Mouse (Mus musculus) limb, embryonic 15.5 days (tissue): ENCODE data around the gene Eml1. TPM values are rescaled to one million over a fixed set of nuclear protein-coding genes. Genes with fewer than 3 reads are reported as not detected.

ENCODE experiments used
- ATAC-seq: fragments of 200-750 bp; cut with Nextera tagmentation; 2 replicates; pipeline ENCODE4 v1.8.0; 2017; ENCODE audit warnings: low read depth, moderate TSS enrichment; ENCODE audit not compliant: insufficient number of reproducible peaks, low FRiP score, low TSS enrichment
- H3K27ac ChIP-seq: fragments of 300-500 bp; sonication (generic); 2 replicates; pipeline ENCODE4 v1.5.1; 2015; ENCODE audit warnings: moderate library complexity, mild to moderate bottlenecking, inconsistent platforms
- H3K27me3 ChIP-seq: fragments of 300-500 bp; sonication (generic); 2 replicates; pipeline ENCODE4 v1.6.1; 2015; ENCODE audit warnings: inconsistent platforms
- H3K36me3 ChIP-seq: fragments of 300-500 bp; sonication (generic); 2 replicates; pipeline ENCODE4 v1.6.1; 2015; ENCODE audit warnings: inconsistent platforms
- H3K4me1 ChIP-seq: fragments of 300-500 bp; sonication (generic); 2 replicates; pipeline ENCODE4 v1.6.1; 2015; ENCODE audit warnings: inconsistent platforms
- H3K4me2 ChIP-seq: fragments of 300-500 bp; sonication (generic); 2 replicates; pipeline ENCODE4 v1.6.1; 2015; ENCODE audit warnings: mild to moderate bottlenecking, inconsistent platforms
- H3K4me3 ChIP-seq: fragments of 300-500 bp; sonication (generic); 2 replicates; pipeline ENCODE4 v1.5.1; 2015; ENCODE audit warnings: mild to moderate bottlenecking, inconsistent platforms
- H3K9ac ChIP-seq: fragments of 300-500 bp; sonication (generic); 2 replicates; pipeline ENCODE4 v1.6.1; 2015; ENCODE audit warnings: inconsistent platforms
- H3K9me3 ChIP-seq: fragments of 300-500 bp; sonication (generic); 2 replicates; pipeline ENCODE4 v1.6.1; 2016; ENCODE audit warnings: inconsistent platforms
- WGBS: fragments of 180-500 bp; shearing (Covaris S2); methylation state at CpG from one replicate; pipeline ENCODE4 v1.1.7; 2015; 5-methylcytosine and 5-hydroxymethylcytosine counted together
- polyA plus RNA-seq: library from polyadenylated mRNA; unstranded; fragments of >200 nt; fragmentation: Nextera tagmentation; extraction: Ambion mirVana; gene quantifications from 2 replicates; pipeline ENCODE4 v1.2.1, GENCODE M21; 2015

The Eml1 gene
- polyA plus RNA-seq, 1 experiment from 2014 or later = 46.0 TPM

DNA sequence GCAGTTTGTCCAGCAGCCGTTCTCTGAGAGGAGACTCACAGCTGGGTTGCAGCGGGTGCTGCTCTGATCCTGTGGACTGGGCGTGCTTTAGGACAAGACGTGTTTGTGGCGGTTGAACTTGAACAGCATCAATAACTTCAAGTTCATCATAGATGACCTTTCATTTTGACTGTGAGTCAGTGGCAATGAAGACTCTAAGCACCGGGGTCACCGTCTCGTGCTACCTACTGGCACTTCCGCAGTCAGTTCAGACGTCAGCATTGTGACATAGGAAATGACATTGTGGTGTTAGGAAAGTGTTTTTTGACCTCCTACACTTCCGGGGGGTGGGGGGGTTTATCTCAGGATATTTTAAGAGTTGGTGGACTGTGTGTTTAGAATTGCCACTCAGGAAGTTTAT lies 79.2 kb downstream of the Eml1 start:
- no peak overlapping the region for H3K9ac ChIP-seq
- no peak overlapping the region for H3K27ac ChIP-seq
- WGBS = 82% methylated on average over 11 of the region's 11 CpGs
- no peak for ATAC-seq
- H3K4me3 ChIP-seq = no peak overlapping the region
- no peak overlapping the region for H3K4me2 ChIP-seq
- H3K27me3 ChIP-seq = no peaks in the 10 kb centered on the region
- no peaks in the 10 kb centered on the region for H3K36me3 ChIP-seq
- H3K9me3 ChIP-seq = no peaks in the 10 kb centered on the region
- peaks cover 10% of the 10 kb centered on the region; the same call in 1 of the 2 replicates for H3K4me1 ChIP-seq

- H3K27me3 ChIP-seq = no peaks in the 10 kb centered on the region
- peaks cover 10% of the 10 kb centered on the region; the same call in 1 of the 2 replicates for H3K4me1 ChIP-seq
- H3K9ac ChIP-seq = no peak overlapping the region
- no peak overlapping the region for H3K4me2 ChIP-seq
- no peak overlapping the region for H3K27ac ChIP-seq
- H3K4me3 ChIP-seq = no peak overlapping the region
- 76% methylated on average over 5 of the region's 5 CpGs for WGBS
- no peaks in the 10 kb centered on the region for H3K36me3 ChIP-seq
- no peak for ATAC-seq
- H3K9me3 ChIP-seq = no peaks in the 10 kb centered on the region
Measured at GRCm38 (mm10) chr12:108450546-108450945, 79.8 kb downstream of the Eml1 start.

DNA sequence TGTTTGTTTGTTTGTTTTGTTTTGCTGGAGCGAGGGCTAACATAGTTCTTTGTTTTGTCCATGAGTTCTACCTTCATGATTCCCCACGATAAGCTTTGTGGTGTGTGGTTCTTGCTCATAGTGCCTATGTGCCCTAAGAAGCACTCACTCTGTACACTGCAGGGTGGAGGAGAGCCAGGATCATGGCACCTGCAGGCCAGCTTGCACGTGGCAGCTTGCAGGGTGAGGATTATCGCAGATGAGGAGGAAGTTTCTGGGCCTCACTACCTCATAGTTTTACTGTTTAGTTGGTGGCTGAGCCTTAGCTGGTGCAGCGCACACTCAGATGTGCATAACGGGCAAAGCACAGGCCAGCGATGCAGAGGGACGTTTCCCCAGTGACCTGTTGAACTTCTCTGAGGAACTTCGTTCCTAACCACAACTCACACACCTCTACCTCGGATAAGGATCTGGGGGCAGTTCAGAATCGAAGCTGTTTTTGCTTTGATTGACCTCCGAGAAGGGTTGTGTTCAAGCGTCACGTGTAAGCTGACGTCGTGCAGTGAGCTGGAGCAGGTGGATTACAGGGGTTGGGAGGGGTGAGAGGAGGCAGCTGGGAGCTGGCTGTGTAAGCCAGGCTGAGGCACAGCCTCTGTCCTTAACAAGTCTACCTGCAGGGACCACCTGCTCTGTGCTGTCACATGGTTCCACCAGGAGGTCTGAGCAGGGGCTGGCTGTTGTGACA lies 81.6 kb downstream of the Eml1 start:
- 59% methylated on average over 16 of the region's 16 CpGs for WGBS
- Histone ChIP-seq H3K4me2 (no peak overlapping the region), H3K36me3 (no peaks in the 10 kb centered on the region), H3K4me1 (peaks cover 10% of the 10 kb centered on the region; the same call in 1 of the 2 replicates), H3K9ac (no peak overlapping the region), H3K27me3 (no peaks in the 10 kb centered on the region), H3K9me3 (no peaks in the 10 kb centered on the region), H3K27ac (no peak overlapping the region), H3K4me3 (no peak overlapping the region)
- ATAC-seq = no peak

GRCm38 (mm10) chr12:108453561-108454044 lies 82.8 kb downstream of the Eml1 start:
- H3K36me3 ChIP-seq = 0 out of 2 replicates have a peak, but pooled peaks cover 9% of the 10 kb centered on the region
- H3K4me2 ChIP-seq = no peak overlapping the region
- no peaks in the 10 kb centered on the region for H3K27me3 ChIP-seq
- H3K4me3 ChIP-seq = no peak overlapping the region
- H3K27ac ChIP-seq = no peak overlapping the region; the same call in 1 of the 2 replicates
- H3K4me1 ChIP-seq = peaks cover 10% of the 10 kb centered on the region; the same call in 1 of the 2 replicates
- WGBS = 76% methylated on average over 8 of the region's 8 CpGs
- no peak overlapping the region for H3K9ac ChIP-seq
- no peak for ATAC-seq
- no peaks in the 10 kb centered on the region for H3K9me3 ChIP-seq

DNA sequence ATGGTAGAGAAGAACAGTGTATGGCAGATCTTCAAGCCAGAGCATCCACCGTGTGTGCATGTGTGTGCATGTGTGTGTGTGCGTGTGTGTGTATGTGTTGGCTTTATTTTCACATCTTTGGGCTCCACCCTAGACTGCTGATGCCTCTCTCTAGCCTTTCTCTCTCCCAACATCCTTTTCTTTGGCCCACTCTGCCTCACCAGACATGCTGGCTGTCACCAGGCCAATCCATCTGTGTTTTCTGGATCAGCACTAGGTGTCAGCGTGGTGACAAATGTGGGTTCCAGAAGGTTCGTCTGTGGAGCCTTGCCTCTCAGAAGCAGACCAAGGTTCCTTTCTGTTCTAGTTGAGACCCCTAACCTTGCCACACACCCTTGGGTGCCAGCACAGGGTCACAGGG lies 84.2 kb downstream of the Eml1 start:
- Histone ChIP-seq H3K4me1 (peaks cover 10% of the 10 kb centered on the region; the same call in 1 of the 2 replicates), H3K36me3 (0 out of 2 replicates have a peak, but pooled peaks cover 9% of the 10 kb centered on the region), H3K27me3 (no peaks in the 10 kb centered on the region), H3K9me3 (no peaks in the 10 kb centered on the region), H3K4me2 (no peak overlapping the region), H3K27ac (no peak overlapping the region), H3K9ac (no peak overlapping the region), H3K4me3 (no peak overlapping the region)
- no peak for ATAC-seq
- 78% methylated on average over 4 of the region's 4 CpGs for WGBS

DNA sequence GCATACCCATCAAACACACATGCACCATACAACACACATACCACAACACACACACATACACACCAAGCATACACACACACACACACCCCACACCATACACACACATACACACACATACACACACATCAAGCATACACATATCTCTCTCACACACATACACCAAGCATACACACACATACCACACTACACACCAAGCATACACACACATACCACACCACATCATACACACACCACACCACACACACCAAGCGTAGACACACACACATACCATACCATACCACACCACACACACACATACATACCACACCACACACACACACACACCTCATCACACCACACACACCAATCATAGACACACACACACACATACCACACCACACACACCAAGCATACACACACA lies 102.1 kb downstream of the Eml1 start:
- Histone ChIP-seq H3K27ac (no peak overlapping the region), H3K27me3 (no peaks in the 10 kb centered on the region), H3K4me3 (no peak overlapping the region), H3K9me3 (no peaks in the 10 kb centered on the region), H3K4me2 (no peak overlapping the region), H3K9ac (no peak overlapping the region), H3K4me1 (no peaks in the 10 kb centered on the region), H3K36me3 (peaks cover 8% of the 10 kb centered on the region)
- WGBS = 100% methylated on average over 1 of the region's 1 CpGs
- ATAC-seq = no peak

DNA sequence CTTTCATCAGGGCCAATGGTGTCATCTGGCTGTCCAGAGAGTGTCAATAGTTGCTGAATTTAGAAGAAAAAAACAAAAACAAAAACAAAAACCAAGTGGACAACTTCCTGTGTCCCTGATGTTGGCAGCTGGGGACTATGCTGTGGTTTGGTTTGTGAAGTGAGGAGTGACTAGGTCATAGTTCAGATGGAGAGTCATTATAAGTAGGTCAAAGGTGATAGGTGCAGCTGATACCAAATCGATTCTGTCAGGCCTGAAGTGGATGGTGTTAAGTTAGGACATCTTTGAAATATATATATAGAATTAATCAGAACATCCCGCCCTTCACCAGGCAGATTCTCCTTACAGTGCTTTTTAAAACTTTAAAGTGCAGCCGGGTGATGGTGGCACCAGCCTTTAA lies 103.7 kb downstream of the Eml1 start:
- WGBS = 65% methylated on average over 3 of the region's 3 CpGs
- no peak for ATAC-seq

DNA sequence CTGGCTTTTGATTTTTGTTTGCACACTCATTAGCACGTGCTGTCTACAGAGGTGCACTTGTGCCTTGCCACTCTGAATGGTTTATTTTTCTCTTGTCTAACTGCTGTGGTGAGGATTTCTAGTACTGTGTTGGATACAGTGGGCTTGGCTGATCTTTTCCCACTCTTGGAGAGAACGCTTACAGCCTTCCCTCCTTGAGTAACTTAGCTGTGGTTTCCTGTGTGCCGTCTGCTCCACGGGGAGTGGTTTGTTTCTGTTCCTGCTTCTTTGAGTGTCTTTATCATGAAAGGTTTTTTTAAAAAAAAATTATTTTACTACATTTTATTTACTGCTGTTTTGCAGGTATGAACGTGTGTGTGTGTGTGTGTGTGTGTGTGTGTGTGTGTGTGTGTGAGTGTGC lies 108.0 kb downstream of the Eml1 start:
- H3K27ac ChIP-seq = no peak overlapping the region
- WGBS = 61% methylated on average over 5 of the region's 5 CpGs
- H3K4me1 ChIP-seq = peaks cover 6% of the 10 kb centered on the region; the same call in 1 of the 2 replicates
- no peaks in the 10 kb centered on the region for H3K9me3 ChIP-seq
- H3K36me3 ChIP-seq = no peaks in the 10 kb centered on the region
- H3K9ac ChIP-seq = no peak overlapping the region
- ATAC-seq = no peak
- H3K27me3 ChIP-seq = no peaks in the 10 kb centered on the region
- no peak overlapping the region for H3K4me3 ChIP-seq
- H3K4me2 ChIP-seq = no peak overlapping the region

More for the DNA sequence above, 103.7 kb downstream of the Eml1 start:
- no peaks in the 10 kb centered on the region for H3K4me1 ChIP-seq
- no peaks in the 10 kb centered on the region for H3K9me3 ChIP-seq
- H3K9ac ChIP-seq = no peak overlapping the region
- no peak overlapping the region for H3K4me2 ChIP-seq
- H3K27me3 ChIP-seq = no peaks in the 10 kb centered on the region
- H3K36me3 ChIP-seq = peaks cover 8% of the 10 kb centered on the region
- no peak overlapping the region for H3K4me3 ChIP-seq
- no peak overlapping the region for H3K27ac ChIP-seq

- no peak overlapping the region for H3K4me3 ChIP-seq
- 34% methylated on average over 9 of the region's 9 CpGs for WGBS
Measured at GRCm38 (mm10) chr12:108480704-108481365, 110.1 kb downstream of the Eml1 start.

DNA sequence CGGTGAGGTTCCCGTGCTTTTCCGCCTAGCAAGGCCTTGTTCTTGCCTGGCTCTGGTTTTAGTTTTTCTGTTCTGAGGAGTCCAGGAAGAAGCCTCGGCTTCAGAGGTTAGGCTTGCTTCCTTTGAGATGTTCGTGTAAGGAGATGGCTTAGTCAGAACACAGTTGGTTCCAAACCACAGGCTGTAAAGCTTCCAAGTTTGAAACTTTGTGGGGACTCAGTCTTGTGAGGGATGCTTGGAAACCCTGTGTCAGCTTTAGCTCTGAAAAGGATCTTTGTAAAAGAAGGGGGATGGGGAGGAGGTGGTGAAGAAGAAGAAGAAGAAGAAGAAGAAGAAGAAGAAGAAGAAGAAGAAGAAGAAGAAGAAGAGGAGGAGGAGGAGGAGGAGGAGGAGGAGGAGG lies 118.3 kb downstream of the Eml1 start:
- ATAC-seq = no peak
- Histone ChIP-seq H3K4me2 (no peak overlapping the region), H3K27ac (peak overlapping the region; percentile 47; the same call in 1 of the 2 replicates), H3K9ac (no peak overlapping the region), H3K36me3 (no peaks in the 10 kb centered on the region), H3K27me3 (no peaks in the 10 kb centered on the region), H3K4me3 (no peak overlapping the region), H3K4me1 (peaks cover 12% of the 10 kb centered on the region), H3K9me3 (no peaks in the 10 kb centered on the region)
- 59% methylated on average over 5 of the region's 5 CpGs for WGBS

More at GRCm38 (mm10) chr12:108480704-108481365, 110.1 kb downstream of the Eml1 start:
- no peak overlapping the region for H3K9ac ChIP-seq
- H3K36me3 ChIP-seq = no peaks in the 10 kb centered on the region
- H3K9me3 ChIP-seq = no peaks in the 10 kb centered on the region
- H3K27ac ChIP-seq = no peak overlapping the region
- no peak overlapping the region for H3K4me2 ChIP-seq
- peaks cover 6% of the 10 kb centered on the region; the same call in 1 of the 2 replicates for H3K4me1 ChIP-seq
- ATAC-seq = no peak
- H3K27me3 ChIP-seq = no peaks in the 10 kb centered on the region

- WGBS = 42% methylated on average over 2 of the region's 2 CpGs
- peak; percentile 48; the same call in 1 of the 2 replicates for ATAC-seq
- Histone ChIP-seq H3K9ac (no peak overlapping the region), H3K36me3 (no peaks in the 10 kb centered on the region), H3K4me3 (no peak overlapping the region), H3K4me1 (peaks cover 17% of the 10 kb centered on the region), H3K27ac (no peak overlapping the region), H3K4me2 (no peak overlapping the region), H3K27me3 (no peaks in the 10 kb centered on the region), H3K9me3 (no peaks in the 10 kb centered on the region)
Measured at GRCm38 (mm10) chr12:108489741-108490140, 119.0 kb downstream of the Eml1 start.

- Histone ChIP-seq H3K36me3 (no peaks in the 10 kb centered on the region), H3K9ac (no peak overlapping the region), H3K9me3 (no peaks in the 10 kb centered on the region), H3K4me3 (no peak overlapping the region), H3K27ac (no peak overlapping the region), H3K4me2 (no peak overlapping the region), H3K27me3 (no peaks in the 10 kb centered on the region), H3K4me1 (peaks cover 23% of the 10 kb centered on the region)
- WGBS = 85% methylated on average over 6 of the region's 6 CpGs
- no peak for ATAC-seq
Measured at GRCm38 (mm10) chr12:108490336-108490735, 119.6 kb downstream of the Eml1 start.
